In the genomic region with DNA sequence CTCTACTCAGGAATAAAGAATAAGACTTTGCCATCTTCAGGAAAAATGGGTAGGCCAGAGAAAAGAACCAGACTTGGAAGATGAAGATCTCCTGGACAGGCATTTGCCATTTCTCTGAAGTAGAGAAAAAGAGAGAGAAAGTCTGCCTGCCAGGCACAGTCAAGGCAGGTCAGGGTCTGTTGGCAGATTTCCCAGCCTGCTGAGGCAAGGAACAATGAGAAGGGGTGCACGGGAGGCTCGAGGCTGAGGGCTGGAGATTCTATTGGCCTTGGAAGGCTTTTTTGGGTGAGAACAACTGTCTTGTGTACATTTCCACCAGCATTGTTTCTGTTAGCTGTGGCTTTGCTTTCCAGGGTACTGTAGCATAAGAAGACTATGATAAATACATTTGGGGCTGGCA, we compare ENCODE assay signal across 8 mouse cellular contexts.
DNase-seq lines count a peak whose midpoint lies in the region; ATAC-seq and TF ChIP-seq lines count a peak whose summit lies in the region.

No protein-coding gene starts in this region.

- no peak overlapping the region for H3K4me3 ChIP-seq in limb, embryonic 12.5 days (replicated peaks)
- H3K4me3 ChIP-seq in limb, embryonic 10.5 days = no peak overlapping the region
- H3K4me3 ChIP-seq in kidney, postnatal 0 days (replicated peaks; ENCODE audit: low read depth, low read length) = no peak overlapping the region

- H3K4me2 ChIP-seq in limb, embryonic 12.5 days = no peak overlapping the region
- no peak overlapping the region for H3K4me2 ChIP-seq in kidney, postnatal 0 days (ENCODE audit: low read length)

- no peak for TF ChIP-seq CTCF in kidney, postnatal 0 days (IDR thresholded peaks at IDR 0.05; ENCODE audit: low read depth)

- peaks cover 14% of the 10 kb centered on the region for H3K36me3 ChIP-seq in limb, embryonic 12.5 days
- peaks cover 40% of the 10 kb centered on the region for H3K36me3 ChIP-seq in limb, embryonic 10.5 days
- 0 out of 2 replicates have a peak, but pooled peaks cover 8% of the 10 kb centered on the region for H3K36me3 ChIP-seq in kidney, postnatal 0 days (ENCODE audit: insufficient read depth, low read length)

- 79% methylated on average over 2 of the region's 2 CpGs for WGBS in limb, embryonic 12.5 days
- WGBS in limb, embryonic 10.5 days = 96% methylated on average over 2 of the region's 2 CpGs
- 13% methylated on average over 2 of the region's 2 CpGs for WGBS in kidney, postnatal 0 days

- no peak for DNase-seq in limb, embryonic 10.5 days (ENCODE audit: low spot score)
- peak; percentile 52 to 87 for DNase-seq in adrenal gland, adult (ENCODE audit: inconsistent age in 2 of 2, low spot score in 1 of 2)
- peak; percentile 72 for DNase-seq in adrenal gland, postnatal 10 days
- DNase-seq in kidney, postnatal 0 days (ENCODE audit: low spot score) = peak; percentile 9
- DNase-seq in urinary bladder, postnatal 36 days (ENCODE audit: low spot score in 2 of 2) = no peak
- DNase-seq in embryo, embryonic 11 days = no peak
- no peak for DNase-seq in spleen, postnatal 36 days (ENCODE audit: low spot score in 2 of 2)

- H3K27ac ChIP-seq in limb, embryonic 12.5 days = peak overlapping the region; percentile 42; the same call in 1 of the 2 replicates
- H3K27ac ChIP-seq in limb, embryonic 10.5 days = no peak overlapping the region
- no peak overlapping the region for H3K27ac ChIP-seq in kidney, postnatal 0 days

- 0 out of 2 replicates have a peak, but pooled peaks cover 7% of the 10 kb centered on the region for H3K4me1 ChIP-seq in limb, embryonic 12.5 days (replicated peaks)
- H3K4me1 ChIP-seq in limb, embryonic 10.5 days = no peaks in the 10 kb centered on the region
- H3K4me1 ChIP-seq in kidney, postnatal 0 days (replicated peaks; ENCODE audit: insufficient read depth, low read length) = no peaks in the 10 kb centered on the region

- no peaks in the 10 kb centered on the region for H3K27me3 ChIP-seq in limb, embryonic 12.5 days
- no peaks in the 10 kb centered on the region for H3K27me3 ChIP-seq in limb, embryonic 10.5 days (ENCODE audit: low read depth, poor library complexity, severe bottlenecking)
- H3K27me3 ChIP-seq in kidney, postnatal 0 days (ENCODE audit: insufficient read depth, low read length) = no peaks in the 10 kb centered on the region

- H3K9me3 ChIP-seq in limb, embryonic 12.5 days = no peaks in the 10 kb centered on the region
- H3K9me3 ChIP-seq in limb, embryonic 10.5 days (replicated peaks) = no peaks in the 10 kb centered on the region
- no peaks in the 10 kb centered on the region for H3K9me3 ChIP-seq in kidney, postnatal 0 days (replicated peaks; ENCODE audit: low read length)

- no peak for ATAC-seq in limb, embryonic 12.5 days (ENCODE audit: insufficient number of reproducible peaks, insufficient read depth, low FRiP score, low TSS enrichment, low read depth)
- ATAC-seq in kidney, postnatal 0 days (replicated peaks; ENCODE audit: low FRiP score, low read depth) = no peak

- no peak overlapping the region for H3K9ac ChIP-seq in limb, embryonic 12.5 days (replicated peaks)
- H3K9ac ChIP-seq in kidney, postnatal 0 days (ENCODE audit: low read depth, low read length) = no peak overlapping the region

Comparison
In these comparisons a context has a peak if more than half of its experiments do, and no peak if none do; other contexts are left out.
1. DNase-seq: peak in adrenal gland, adult (2 of 2), adrenal gland, postnatal 10 days (single experiment) and kidney, postnatal 0 days (single experiment); none in limb, embryonic 10.5 days (single experiment), urinary bladder, postnatal 36 days (0 of 2), embryo, embryonic 11 days (single experiment) and spleen, postnatal 36 days (0 of 2).